Mouse (Mus musculus): Measurements from ENCODE around the gene Gm47996. TPM values are rescaled to one million over a fixed set of nuclear protein-coding genes. Genes with fewer than 3 reads are reported as not detected.

The Gm47996 gene
- 0.31 TPM in 1 of 2 replicates, not detected in the other for polyA plus RNA-seq (2012; ENCODE audit: low replicate concordance)

DNA sequence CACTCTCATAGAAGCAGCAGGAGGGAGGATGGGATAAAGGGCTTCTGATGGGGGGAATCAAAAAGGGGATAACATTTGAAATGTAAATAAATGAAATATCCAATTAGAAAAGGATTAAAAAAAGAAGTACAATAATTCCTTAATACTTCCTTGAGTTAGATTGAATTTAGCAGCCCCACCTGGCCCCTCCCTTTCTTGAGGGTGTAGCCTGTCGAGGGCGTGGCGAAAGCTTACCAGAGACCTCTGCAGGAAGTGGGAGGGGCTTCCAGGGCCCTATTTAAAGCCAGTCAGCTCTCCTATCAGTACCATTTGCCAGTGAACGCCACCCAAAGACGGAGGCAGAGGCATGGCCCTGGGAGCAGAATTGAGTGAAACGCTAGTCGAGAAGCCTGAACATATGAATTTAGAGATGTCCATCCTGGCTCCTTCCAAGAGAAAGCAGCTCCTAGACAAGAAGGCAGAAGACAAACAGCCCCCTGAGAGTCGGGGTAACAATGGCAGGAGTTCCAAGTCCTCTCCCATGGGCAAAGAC lies at the start of gene Gm47996:
Gene Gm47996 (plus strand): TSS at position 308 of the 532 bp plus-strand sequence.

DNA sequence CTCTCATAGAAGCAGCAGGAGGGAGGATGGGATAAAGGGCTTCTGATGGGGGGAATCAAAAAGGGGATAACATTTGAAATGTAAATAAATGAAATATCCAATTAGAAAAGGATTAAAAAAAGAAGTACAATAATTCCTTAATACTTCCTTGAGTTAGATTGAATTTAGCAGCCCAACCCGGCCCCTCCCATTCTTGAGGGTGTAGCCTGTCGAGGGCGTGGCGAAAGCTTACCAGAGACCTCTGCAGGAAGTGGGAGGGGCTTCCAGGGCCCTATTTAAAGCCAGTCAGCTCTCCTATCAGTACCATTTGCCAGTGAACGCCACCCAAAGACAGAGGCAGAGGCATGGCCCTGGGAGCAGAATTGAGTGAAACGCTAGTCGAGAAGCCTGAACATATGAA lies 27.7 kb upstream of the Gm47996 start, which contains the start of gene Gm47985:
Gene Gm47985 (plus strand): TSS at position 272 of the 400 bp plus-strand sequence.

DNA sequence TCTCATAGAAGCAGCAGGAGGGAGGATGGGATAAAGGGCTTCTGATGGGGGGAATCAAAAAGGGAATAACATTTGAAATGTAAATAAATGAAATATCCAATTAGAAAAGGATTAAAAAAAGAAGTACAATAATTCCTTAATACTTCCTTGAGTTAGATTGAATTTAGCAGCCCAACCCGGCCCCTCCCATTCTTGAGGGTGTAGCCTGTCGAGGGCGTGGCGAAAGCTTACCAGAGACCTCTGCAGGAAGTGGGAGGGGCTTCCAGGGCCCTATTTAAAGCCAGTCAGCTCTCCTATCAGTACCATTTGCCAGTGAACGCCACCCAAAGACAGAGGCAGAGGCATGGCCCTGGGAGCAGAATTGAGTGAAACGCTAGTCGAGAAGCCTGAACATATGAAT lies 17.9 kb upstream of the Gm47996 start, which contains the start of gene Gm8947:
Gene Gm8947 (plus strand): TSS at position 302 of the 400 bp plus-strand sequence.

DNA sequence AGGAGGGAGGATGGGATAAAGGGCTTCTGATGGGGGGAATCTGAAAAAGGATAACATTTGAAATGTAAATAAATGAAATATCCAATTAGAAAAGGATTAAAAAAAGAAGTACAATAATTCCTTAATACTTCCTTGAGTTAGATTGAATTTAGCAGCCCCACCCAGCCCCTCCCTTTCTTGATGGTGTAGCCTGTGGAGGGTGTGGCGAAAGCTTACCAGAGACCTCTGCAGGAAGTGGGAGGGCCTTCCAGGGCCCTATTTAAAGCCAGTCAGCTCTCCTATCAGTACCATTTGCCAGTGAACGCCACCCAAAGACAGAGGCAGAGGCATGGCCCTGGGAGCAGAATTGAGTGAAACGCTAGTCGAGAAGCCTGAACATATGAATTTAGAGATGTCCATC lies 11.8 kb upstream of the Gm47996 start, which contains the start of gene Gm47995:
Gene Gm47995 (plus strand): TSS at position 329 of the 400 bp plus-strand sequence.

DNA sequence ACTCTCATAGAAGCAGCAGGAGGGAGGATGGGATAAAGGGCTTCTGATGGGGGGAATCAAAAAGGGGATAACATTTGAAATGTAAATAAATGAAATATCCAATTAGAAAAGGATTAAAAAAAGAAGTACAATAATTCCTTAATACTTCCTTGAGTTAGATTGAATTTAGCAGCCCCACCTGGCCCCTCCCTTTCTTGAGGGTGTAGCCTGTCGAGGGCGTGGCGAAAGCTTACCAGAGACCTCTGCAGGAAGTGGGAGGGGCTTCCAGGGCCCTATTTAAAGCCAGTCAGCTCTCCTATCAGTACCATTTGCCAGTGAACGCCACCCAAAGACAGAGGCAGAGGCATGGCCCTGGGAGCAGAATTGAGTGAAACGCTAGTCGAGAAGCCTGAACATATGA lies 6.1 kb upstream of the Gm47996 start, which contains the start of gene 3110040M04Rik:
Gene 3110040M04Rik (plus strand): TSS at position 304 of the 400 bp plus-strand sequence.

Other genes with a start within 250 kb of the Gm47996 start
- gene Hmcn1, start 216.7 kb upstream of the Gm47996 start, polyA plus RNA-seq (2012; ENCODE audit: low replicate concordance), result 0.08 and 0.39 TPM in 2 replicates
- 0.34 and 0.76 TPM in 2 replicates for gene Gm47985, start 27.6 kb upstream of the Gm47996 start, polyA plus RNA-seq (2012; ENCODE audit: low replicate concordance)
- 0.24 TPM in 1 of 2 replicates, not detected in the other for gene Gm8947, start 17.8 kb upstream of the Gm47996 start, polyA plus RNA-seq (2012; ENCODE audit: low replicate concordance)
- gene Gm47995, start 11.7 kb upstream of the Gm47996 start, polyA plus RNA-seq (2012; ENCODE audit: low replicate concordance), result 0.46 and 0.82 TPM in 2 replicates
- gene 3110040M04Rik, start 6.0 kb upstream of the Gm47996 start, polyA plus RNA-seq (2012; ENCODE audit: low replicate concordance), result 0.50 and 0.81 TPM in 2 replicates
- gene Ivns1abp, start 134.3 kb downstream of the Gm47996 start, polyA plus RNA-seq (2012; ENCODE audit: low replicate concordance), result 64.8 and 128 TPM in 2 replicates
- gene Swt1, start 218.3 kb downstream of the Gm47996 start, polyA plus RNA-seq (2012; ENCODE audit: low replicate concordance), result 0.18 and 0.99 TPM in 2 replicates
- gene Trmt1l, start 218.4 kb downstream of the Gm47996 start, polyA plus RNA-seq (2012; ENCODE audit: low replicate concordance), result 16.9 and 25.4 TPM in 2 replicates